Mouse (Mus musculus) E14TG2a.4 (cell line): ENCODE results near the gene Upb1.

ENCODE experiments used
- CTCF ChIP-seq: conservative IDR thresholded peaks from 2 replicates; pipeline ENCODE4 v1.5.1; 2014; ENCODE audit warnings: low read length
- NANOG ChIP-seq: IDR thresholded peaks from 2 replicates; pipeline ENCODE4 v1.6.1; 2014; ENCODE audit warnings: borderline replicate concordance, low read length, mixed read lengths
- POU5F1 ChIP-seq: IDR thresholded peaks from 2 replicates; pipeline ENCODE4 v1.6.1; 2014; ENCODE audit warnings: low read length, borderline replicate concordance

GRCm38 (mm10) chr10:75424498-75424901 is 23.6 kb downstream of the Upb1 start:
- no peak for TF ChIP-seq CTCF
- no peak for TF ChIP-seq POU5F1
- TF ChIP-seq NANOG: no peak
